Mouse (Mus musculus) T-cell, adult 2 months (primary cell): ENCODE results near the gene Sumf1.

Experiments used
- DNase-seq: peaks from one replicate; pipeline ENCODE4 v3.0.0; 2022; ENCODE audit warnings: low spot score

Gene Sumf1

GRCm38 (mm10) chr6:108184847-108185684 is at the start of gene Sumf1:
Gene Sumf1, minus strand, starts transcription at chr6:108185582.
- DNase-seq, result peak; percentile 85

DNA sequence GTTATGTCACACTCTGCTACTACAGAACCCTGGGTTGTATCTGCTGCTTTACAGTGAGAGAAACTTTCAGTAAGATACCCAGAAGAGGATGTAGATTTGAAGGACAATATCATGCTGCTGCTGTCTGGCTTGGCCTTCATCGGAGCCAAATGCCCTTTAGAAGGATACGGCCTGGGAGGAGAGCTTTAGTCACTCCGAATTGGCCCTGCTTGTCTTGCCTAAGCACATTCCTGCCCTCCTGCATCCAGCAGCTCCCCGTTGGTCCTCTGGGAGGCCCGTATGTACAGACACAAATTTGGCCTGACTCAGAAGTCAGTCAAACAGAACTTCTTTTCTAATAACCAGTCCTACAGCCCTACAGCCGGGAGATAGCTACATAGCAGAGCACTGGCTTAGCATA is 49.2 kb upstream of the Sumf1 start:
- DNase-seq, result no peak

- no peak for DNase-seq
These were observed 47.7 kb upstream of the Sumf1 start for GRCm38 (mm10) chr6:108233070-108233469.

- DNase-seq, result no peak
These were observed 46.7 kb upstream of the Sumf1 start for GRCm38 (mm10) chr6:108231892-108232710.

DNA sequence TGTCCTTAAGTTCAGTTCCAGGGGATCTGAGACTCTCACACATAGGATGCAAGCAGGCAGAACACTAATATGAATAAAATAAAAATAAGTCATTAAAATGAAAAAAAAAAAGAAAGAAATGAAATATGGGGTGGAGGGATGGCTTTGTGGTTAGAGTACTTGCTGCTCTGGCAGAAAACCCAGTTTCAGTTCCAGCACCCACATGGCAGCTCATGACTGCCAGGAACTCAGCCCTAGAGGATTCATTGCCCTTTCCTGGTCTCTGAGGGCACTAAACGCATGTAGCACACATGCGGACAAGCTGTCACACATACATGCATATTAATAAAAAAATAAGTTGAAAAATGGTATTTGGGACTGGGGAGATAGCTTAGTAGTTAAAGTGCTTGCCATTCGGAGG is 45.2 kb upstream of the Sumf1 start:
- DNase-seq, result no peak

- DNase-seq, result no peak
These were observed 43.2 kb upstream of the Sumf1 start for GRCm38 (mm10) chr6:108228601-108229000.

GRCm38 (mm10) chr6:108228048-108228447 is 42.7 kb upstream of the Sumf1 start:
- no peak for DNase-seq

GRCm38 (mm10) chr6:108227461-108227860 is 42.1 kb upstream of the Sumf1 start:
- DNase-seq, result no peak

DNA sequence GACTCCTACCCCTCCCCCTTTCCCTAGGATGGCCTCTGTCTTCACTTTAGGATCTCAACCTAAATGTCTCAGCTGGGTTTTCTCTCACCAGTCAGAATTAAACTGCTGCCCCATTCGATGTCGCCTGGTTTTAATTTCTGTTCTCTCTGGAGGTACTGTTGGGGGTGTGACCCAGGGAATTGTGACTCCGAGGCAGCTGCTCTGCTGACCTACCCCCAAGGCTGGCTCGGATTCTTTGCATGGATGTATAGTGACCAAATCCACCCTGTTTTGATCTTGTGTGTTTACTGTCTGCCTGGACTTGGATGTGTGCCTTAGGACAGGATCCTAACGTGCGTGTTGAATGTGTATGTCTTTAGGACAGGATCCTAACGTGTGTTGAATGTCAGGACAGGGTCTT is 40.8 kb upstream of the Sumf1 start:
- DNase-seq, result no peak

GRCm38 (mm10) chr6:108225027-108225426 is 39.6 kb upstream of the Sumf1 start:
- DNase-seq, result no peak

GRCm38 (mm10) chr6:108224361-108224760 is 39.0 kb upstream of the Sumf1 start:
- no peak for DNase-seq

GRCm38 (mm10) chr6:108222875-108223274 is 37.5 kb upstream of the Sumf1 start:
- DNase-seq, result no peak

GRCm38 (mm10) chr6:108222435-108222834 is 37.1 kb upstream of the Sumf1 start:
- no peak for DNase-seq

DNA sequence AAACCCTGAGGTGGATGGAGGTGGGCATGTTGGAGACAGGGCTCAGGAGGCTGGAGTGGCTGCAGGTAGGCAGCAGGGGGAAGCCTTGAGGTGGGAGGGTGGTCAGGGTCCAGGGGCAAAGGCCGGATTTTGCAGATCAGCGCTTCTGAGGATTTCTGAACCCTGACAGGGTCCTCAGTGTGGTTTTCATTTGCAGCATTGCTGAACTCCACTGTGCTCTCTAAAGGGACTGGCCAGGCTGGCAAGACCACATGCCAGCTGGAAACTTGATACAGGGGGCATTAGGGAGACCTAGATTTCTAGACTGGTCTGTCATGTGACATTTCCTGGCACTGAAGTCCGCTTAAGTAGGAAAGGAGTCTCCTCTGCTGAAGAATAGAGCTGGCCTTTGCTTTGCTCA is 32.6 kb upstream of the Sumf1 start:
- DNase-seq, result no peak

DNA sequence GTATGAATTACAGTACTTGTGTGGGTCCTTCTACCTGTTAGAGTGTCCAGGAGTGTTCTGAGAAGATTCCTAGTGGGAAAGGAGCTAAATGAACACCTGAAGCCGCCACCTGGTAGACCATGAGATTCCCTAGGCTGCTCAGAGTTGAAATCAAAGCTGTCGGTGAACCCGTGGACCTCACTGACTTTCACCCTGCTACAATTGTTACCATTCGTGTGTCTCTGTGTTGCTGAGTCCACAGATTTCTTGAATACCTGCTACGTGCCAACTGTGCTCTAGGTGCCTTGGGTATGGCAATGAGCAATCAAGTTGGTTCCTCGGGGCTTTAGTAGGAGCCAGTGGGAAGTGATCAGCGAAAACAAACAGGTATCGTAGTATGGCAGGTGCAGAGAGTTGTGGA is 31.4 kb upstream of the Sumf1 start:
- no peak for DNase-seq

GRCm38 (mm10) chr6:108216091-108216490 is 30.7 kb upstream of the Sumf1 start:
- no peak for DNase-seq

DNA sequence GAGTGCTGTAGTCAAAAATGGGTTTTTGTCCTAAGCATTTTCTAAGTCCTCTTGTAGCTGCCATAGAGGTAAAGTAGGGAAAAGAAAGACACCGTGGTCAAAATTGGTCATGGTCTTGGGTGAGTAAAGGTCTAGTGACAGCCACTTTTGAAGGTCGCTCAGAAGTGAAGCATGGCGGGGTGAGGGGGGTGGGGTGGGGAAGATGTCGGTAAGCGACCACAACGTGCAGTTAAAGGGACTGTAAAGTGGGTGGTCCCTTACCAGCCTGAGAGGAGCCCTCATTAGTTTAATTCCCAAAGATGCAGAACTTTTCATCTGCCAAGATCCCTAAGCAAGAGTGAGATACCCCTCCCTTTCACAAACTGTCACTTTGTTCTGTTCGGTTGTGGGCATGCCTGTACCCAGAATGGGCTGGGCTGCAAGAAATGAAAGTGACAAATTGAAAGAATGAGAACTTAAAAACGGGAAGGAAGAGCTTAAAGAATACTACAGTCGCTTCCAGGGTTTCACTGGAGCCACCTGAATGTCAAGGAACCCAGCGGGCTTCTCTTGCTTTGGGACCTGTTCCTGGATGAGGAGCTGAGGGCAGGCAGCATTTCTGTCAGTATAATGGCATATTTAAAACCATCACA is 29.0 kb upstream of the Sumf1 start:
- DNase-seq, result peak; percentile 22

- DNase-seq, result peak; percentile 13
These were observed 28.3 kb upstream of the Sumf1 start for GRCm38 (mm10) chr6:108213481-108214293.

- DNase-seq, result peak; percentile 98
These were observed 27.5 kb upstream of the Sumf1 start, which contains the start of gene Itpr1 for GRCm38 (mm10) chr6:108212881-108213295. Gene Itpr1, plus strand, starts transcription at chr6:108213096.

GRCm38 (mm10) chr6:108211896-108212880 is 26.8 kb upstream of the Sumf1 start:
- DNase-seq, result peak; percentile 27
